In genomic region chr4:106720631-106721030, GRCm38 (mm10) we compare ENCODE assay signal across 35 mouse cellular contexts. TPM values are rescaled to one million over a fixed set of nuclear protein-coding genes. Genes with fewer than 3 reads are reported as not detected.
A peak's percentile ranks its signal among the peaks of the same experiment; 100 is the strongest.
DNase-seq lines count a peak whose midpoint lies in the region; ATAC-seq and TF ChIP-seq lines count a peak whose summit lies in the region.
"Had no signal": no experiment of that assay in that cellular context is flagged by ENCODE, and none has a peak within 500 bp of the region (broad histone marks: within the 10 kb centered on the region; RNA-seq: fewer than 3 reads in every experiment).

No protein-coding gene starts in this region.

- intact Hi-C loops in gastrocnemius, adult 2 months (cut with DNase I) = no loop called here
- intact Hi-C loops in left cerebral cortex, postnatal 14 days (cut with DNase I) = no loop called here

- H3K9ac ChIP-seq in kidney, embryonic 14.5 days (ENCODE audit: low read depth, low read length) = no peak overlapping the region
- H3K9ac ChIP-seq: embryonic facial prominence, embryonic 13.5 days; forebrain, embryonic 12.5 days; heart, embryonic 13.5 days; hindbrain, embryonic 12.5 days; limb, embryonic 12.5 days; liver, embryonic 13.5 days; neural tube, embryonic 15.5 days; stomach, embryonic 15.5 days had no signal

- ATAC-seq in kidney, embryonic 14.5 days (ENCODE audit: low FRiP score, low TSS enrichment) = no peak
- ATAC-seq: activated CD4-positive, CD25-positive, alpha-beta regulatory T cell, adult 4 months had no signal

- no peaks in the 10 kb centered on the region for H3K36me3 ChIP-seq in kidney, embryonic 14.5 days (ENCODE audit: control insufficient read depth, insufficient read depth, low read length)
- H3K36me3 ChIP-seq: embryonic facial prominence, embryonic 13.5 days; forebrain, embryonic 12.5 days; heart, embryonic 13.5 days; hindbrain, embryonic 12.5 days; limb, embryonic 12.5 days; liver, embryonic 13.5 days; neural tube, embryonic 15.5 days; stomach, embryonic 15.5 days had no signal

- no peaks in the 10 kb centered on the region for H3K27me3 ChIP-seq in kidney, embryonic 14.5 days (ENCODE audit: control insufficient read depth, insufficient read depth, low read length)
- H3K27me3 ChIP-seq: embryonic facial prominence, embryonic 13.5 days; forebrain, embryonic 12.5 days; hindbrain, embryonic 12.5 days; limb, embryonic 12.5 days; neural tube, embryonic 15.5 days; stomach, embryonic 15.5 days had no signal

- no peaks in the 10 kb centered on the region for H3K4me1 ChIP-seq in kidney, embryonic 14.5 days (ENCODE audit: control insufficient read depth, insufficient read depth, low read length)
- H3K4me1 ChIP-seq: embryonic facial prominence, embryonic 13.5 days; forebrain, embryonic 12.5 days; heart, embryonic 13.5 days; hindbrain, embryonic 12.5 days; limb, embryonic 12.5 days; liver, embryonic 13.5 days; neural tube, embryonic 15.5 days; stomach, embryonic 15.5 days had no signal

- no peaks in the 10 kb centered on the region for H3K9me3 ChIP-seq in kidney, embryonic 14.5 days (ENCODE audit: control insufficient read depth, low read length)
- H3K9me3 ChIP-seq: embryonic facial prominence, embryonic 13.5 days; forebrain, embryonic 12.5 days; heart, embryonic 13.5 days; hindbrain, embryonic 12.5 days; limb, embryonic 12.5 days; liver, embryonic 13.5 days; neural tube, embryonic 15.5 days; stomach, embryonic 15.5 days had no signal

- H3K27ac ChIP-seq in gastrocnemius, adult 2 months = peak overlapping the region; percentile 17; the same call in 1 of the 2 replicates
- H3K27ac ChIP-seq in kidney, embryonic 14.5 days (ENCODE audit: low read depth, low read length) = no peak overlapping the region
- H3K27ac ChIP-seq: embryonic facial prominence, embryonic 13.5 days; forebrain, embryonic 12.5 days; heart, adult 2 months; heart, embryonic 13.5 days; hindbrain, embryonic 12.5 days; kidney, postnatal 0 days; limb, embryonic 12.5 days; liver, embryonic 13.5 days; neural tube, embryonic 15.5 days; stomach, embryonic 15.5 days had no signal

- TF ChIP-seq CTCF in gastrocnemius, adult 2 months (IDR thresholded peaks at IDR 0.05) = no peak

- H3K4me3 ChIP-seq in gastrocnemius, adult 2 months = no peak overlapping the region
- no peak overlapping the region for H3K4me3 ChIP-seq in kidney, embryonic 14.5 days (ENCODE audit: low read length)
- H3K4me3 ChIP-seq: embryonic facial prominence, embryonic 13.5 days; erythroblast, embryonic 14.5 days; forebrain, embryonic 12.5 days; heart, adult 2 months; heart, embryonic 13.5 days; hindbrain, embryonic 12.5 days; limb, embryonic 12.5 days; liver, embryonic 13.5 days; neural tube, embryonic 15.5 days; stomach, embryonic 15.5 days had no signal

- WGBS in kidney, embryonic 14.5 days = 85% methylated on average over 4 of the region's 4 CpGs

- no peak overlapping the region for H3K4me2 ChIP-seq in kidney, embryonic 14.5 days (replicated peaks; ENCODE audit: low read depth, low read length)
- H3K4me2 ChIP-seq: embryonic facial prominence, embryonic 13.5 days; forebrain, embryonic 12.5 days; heart, embryonic 13.5 days; hindbrain, embryonic 12.5 days; limb, embryonic 12.5 days; liver, embryonic 13.5 days; midbrain, embryonic 11.5 days; neural tube, embryonic 15.5 days; stomach, embryonic 15.5 days had no signal

- peak; percentile 69 for DNase-seq in gastrocnemius, adult 2 months
- DNase-seq in gastrocnemius, postnatal 4 days (ENCODE audit: low spot score in 2 of 2) = no peak
- DNase-seq in kidney, adult 9 months = peak; percentile 56
- DNase-seq in cerebellum, postnatal 14 days = peak; percentile 77 to 81
- no peak for DNase-seq in left cerebral cortex, postnatal 14 days (ENCODE audit: low spot score in 2 of 2)
- DNase-seq in frontal cortex, postnatal 14 days (ENCODE audit: low spot score in 2 of 2) = no peak
- DNase-seq: adrenal gland, adult 8-10 months; embryo, embryonic 11 days; gastrocnemius, postnatal 10 days; layer of hippocampus, postnatal 36 days; liver, embryonic 13.5 days; lung, adult 2 months; lung, postnatal 14 days; right cerebral cortex, adult 18-20 months; right cerebral cortex, postnatal 4 days; thymus, postnatal 25 days had no signal

RNA-seq across cellular contexts. Expression of gene Mroh7, which starts 10.1 kb away (rescaled TPM):
- total RNA-seq in gastrocnemius, adult 2 months (2021) = under 1 TPM; 0.08 to 0.64 TPM
- 1 to 10 TPM in 1 of 2 experiments, under 1 TPM in 1; 0.52 to 1.2 TPM for total RNA-seq in gastrocnemius, postnatal 4 days (2021)
- 0.29 and 0.47 TPM in 2 replicates for polyA plus RNA-seq in kidney, embryonic 14.5 days (2014; fragmentation: Nextera tagmentation; extraction: Ambion mirVana)
- 1 to 10 TPM; 2.1 to 2.2 TPM for total RNA-seq in left cerebral cortex, postnatal 14 days (2021)
- total RNA-seq: megakaryocyte progenitor cell, adult 5-6 weeks; MEL had no signal
- polyA plus RNA-seq: activated CD4-positive, CD25-positive, alpha-beta regulatory T cell, adult 4 months; C2C12; erythroblast, embryonic 14.5 days had no signal

RNA-seq across cellular contexts. Expression of gene Fam151a, which starts 13.1 kb away (rescaled TPM):
- total RNA-seq in gastrocnemius, adult 2 months (2021) = not detected
- not detected for total RNA-seq in gastrocnemius, postnatal 4 days (2021)
- polyA plus RNA-seq in kidney, embryonic 14.5 days (2014; fragmentation: Nextera tagmentation; extraction: Ambion mirVana) = 3.6 and 4.5 TPM in 2 replicates
- total RNA-seq in left cerebral cortex, postnatal 14 days (2021) = not detected
- total RNA-seq: gastrocnemius, postnatal 10 days; layer of hippocampus, adult 8-10 months; layer of hippocampus, postnatal 36 days; left cerebral cortex, postnatal 10 days; megakaryocyte progenitor cell, adult 5-6 weeks; midbrain, postnatal 0 days had no signal
- polyA plus RNA-seq: activated CD4-positive, CD25-positive, alpha-beta regulatory T cell, adult 4 months; C2C12; embryonic facial prominence, embryonic 13.5 days; erythroblast, embryonic 14.5 days; forebrain, embryonic 12.5 days; hindbrain, embryonic 12.5 days; limb, embryonic 12.5 days; midbrain, embryonic 11.5 days; midbrain, postnatal 0 days; neural tube, embryonic 15.5 days had no signal

RNA-seq across cellular contexts. Expression of gene Ttc4, which starts 41.9 kb away (rescaled TPM):
- 10 to 100 TPM; 24.3 to 34.7 TPM for total RNA-seq in gastrocnemius, adult 2 months (2021)
- total RNA-seq in gastrocnemius, postnatal 4 days (2021) = 10 to 100 TPM; 28.8 to 32.3 TPM
- polyA plus RNA-seq in kidney, embryonic 14.5 days (2014; fragmentation: Nextera tagmentation; extraction: Ambion mirVana) = 60.9 and 90.5 TPM in 2 replicates
- total RNA-seq in left cerebral cortex, postnatal 14 days (2021) = 10 to 100 TPM; 41.2 to 43.7 TPM

Comparison
In these comparisons a context has a peak if more than half of its experiments do, and no peak if none do; other contexts are left out.
1. DNase-seq: peak in gastrocnemius, adult 2 months (single experiment), kidney, adult 9 months (single experiment) and cerebellum, postnatal 14 days (2 of 2); none in gastrocnemius, postnatal 4 days (0 of 2), left cerebral cortex, postnatal 14 days (0 of 2) and frontal cortex, postnatal 14 days (0 of 2).